Mouse (Mus musculus): ENCODE measurements around the gene Tmem232. TPM values are rescaled to one million over a fixed set of nuclear protein-coding genes. Genes with fewer than 3 reads are reported as not detected.

Gene Tmem232
- polyA plus RNA-seq (2012), result not detected in 2 replicates

DNA sequence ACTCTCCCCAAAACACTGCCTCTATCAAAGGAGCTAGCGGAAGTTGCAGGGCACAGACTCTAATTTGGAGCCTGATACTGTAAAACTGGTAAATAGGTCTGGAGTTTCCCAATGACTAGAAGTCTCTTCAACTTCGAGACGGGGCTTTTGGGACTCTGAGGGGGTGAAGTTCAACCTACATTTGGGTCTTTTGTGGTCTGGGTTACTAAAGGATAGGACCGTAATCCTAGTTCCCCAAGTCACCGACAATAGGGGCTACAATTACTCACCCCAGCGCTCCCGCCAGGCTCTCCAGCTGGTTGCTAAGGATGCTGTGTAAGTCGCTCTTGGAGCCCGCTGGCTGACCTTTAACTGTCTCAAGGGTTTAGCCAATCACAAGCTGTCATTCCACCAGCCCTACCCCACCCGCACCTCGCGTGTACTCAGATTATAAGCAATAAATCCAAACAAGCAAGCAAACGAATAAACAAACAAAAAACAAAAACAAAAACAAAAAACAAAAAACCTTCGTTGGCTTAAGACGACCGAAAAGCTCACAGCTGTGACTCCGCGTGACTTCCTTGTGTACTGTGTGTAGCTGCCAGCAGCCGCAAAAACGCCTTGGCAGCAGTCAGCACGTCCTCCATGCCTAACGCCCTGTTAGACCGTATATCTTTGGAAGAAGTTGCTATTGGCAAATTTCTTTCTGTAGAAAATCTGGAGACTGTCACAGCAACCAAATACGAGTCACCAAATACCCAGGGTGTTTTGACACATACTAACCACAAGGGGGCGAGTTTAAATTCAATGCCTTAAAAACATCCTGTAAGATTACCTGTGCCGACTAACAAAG, at the start of gene Tmem232:
TSS of gene Tmem232 (minus strand) at position 342 of the 832 bp plus-strand sequence.
- Histone ChIP-seq H3K4me1 (ENCODE audit: control insufficient read depth) (peaks cover 7% of the 10 kb centered on the region), H3K9me3 (ENCODE audit: control insufficient read depth, low read length) (no peaks in the 10 kb centered on the region), H3K4me3 (replicated peaks) (no peak within 1 kb of the TSS), H3K27me3 (ENCODE audit: control insufficient read depth) (peaks cover 10% of the 10 kb centered on the region), H3K36me3 (ENCODE audit: control insufficient read depth) (no peaks in the 10 kb centered on the region)
- TF ChIP-seq GATA1 (IDR thresholded peaks at IDR 0.05; ENCODE audit: low read length) (no peak), TAL1 (IDR thresholded peaks at IDR 0.05; ENCODE audit: low read length) (no peak)

- Histone ChIP-seq H3K9me3 (ENCODE audit: control insufficient read depth, low read length) (no peaks in the 10 kb centered on the region), H3K4me1 (ENCODE audit: control insufficient read depth) (no peaks in the 10 kb centered on the region), H3K4me3 (replicated peaks) (no peak overlapping the region), H3K36me3 (ENCODE audit: control insufficient read depth) (peaks cover 63% of the 10 kb centered on the region), H3K27me3 (ENCODE audit: control insufficient read depth) (no peaks in the 10 kb centered on the region)
- TF ChIP-seq GATA1 (IDR thresholded peaks at IDR 0.05; ENCODE audit: low read length), result no peak
- TF ChIP-seq TAL1 (IDR thresholded peaks at IDR 0.05; ENCODE audit: low read length), result no peak
These were observed 46.3 kb upstream of the Tmem232 start for GRCm38 (mm10) chr17:65586892-65587291.

- H3K36me3 ChIP-seq (ENCODE audit: control insufficient read depth), result peaks cover 60% of the 10 kb centered on the region
These were observed 40.9 kb upstream of the Tmem232 start for GRCm38 (mm10) chr17:65581440-65581839.

DNA sequence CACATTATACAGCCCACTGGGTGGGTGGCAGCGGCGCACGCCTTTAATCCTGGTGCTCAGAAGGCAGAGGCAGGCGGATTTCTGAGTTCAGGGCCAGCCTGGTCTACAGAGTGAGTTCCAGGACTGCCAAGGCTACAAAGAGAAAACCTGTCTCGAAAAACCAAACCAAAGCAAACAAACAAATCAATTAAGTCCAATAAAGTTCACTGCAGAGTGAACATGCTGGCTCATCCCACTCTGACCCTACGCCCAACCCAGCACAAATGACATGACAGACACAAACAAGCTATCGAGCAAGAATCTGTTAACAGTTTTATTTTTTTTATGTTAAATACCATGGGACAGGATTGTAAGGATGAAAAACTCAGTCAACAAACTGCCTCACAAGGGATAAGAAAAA, 39.2 kb upstream of the Tmem232 start:
- Histone ChIP-seq H3K4me1 (ENCODE audit: control insufficient read depth) (no peaks in the 10 kb centered on the region), H3K4me3 (replicated peaks) (no peak overlapping the region), H3K36me3 (ENCODE audit: control insufficient read depth) (peaks cover 51% of the 10 kb centered on the region), H3K27me3 (ENCODE audit: control insufficient read depth) (no peaks in the 10 kb centered on the region), H3K9me3 (ENCODE audit: control insufficient read depth, low read length) (no peaks in the 10 kb centered on the region)
- TF ChIP-seq GATA1 (IDR thresholded peaks at IDR 0.05; ENCODE audit: low read length) (no peak), TAL1 (IDR thresholded peaks at IDR 0.05; ENCODE audit: low read length) (no peak)

More at GRCm38 (mm10) chr17:65581440-65581839, 40.9 kb upstream of the Tmem232 start:
- no peak for TF ChIP-seq GATA1 (IDR thresholded peaks at IDR 0.05; ENCODE audit: low read length)
- Histone ChIP-seq H3K27me3 (ENCODE audit: control insufficient read depth) (no peaks in the 10 kb centered on the region), H3K4me1 (ENCODE audit: control insufficient read depth) (no peaks in the 10 kb centered on the region), H3K4me3 (replicated peaks) (no peak overlapping the region), H3K9me3 (ENCODE audit: control insufficient read depth, low read length) (no peaks in the 10 kb centered on the region)

- Histone ChIP-seq H3K4me3 (replicated peaks) (no peak overlapping the region), H3K36me3 (ENCODE audit: control insufficient read depth) (peaks cover 21% of the 10 kb centered on the region), H3K27me3 (ENCODE audit: control insufficient read depth) (no peaks in the 10 kb centered on the region), H3K9me3 (ENCODE audit: control insufficient read depth, low read length) (no peaks in the 10 kb centered on the region), H3K4me1 (ENCODE audit: control insufficient read depth) (peaks cover 6% of the 10 kb centered on the region)
- TF ChIP-seq TAL1 (IDR thresholded peaks at IDR 0.05; ENCODE audit: low read length) (no peak), GATA1 (IDR thresholded peaks at IDR 0.05; ENCODE audit: low read length) (no peak)
These were observed 34.8 kb upstream of the Tmem232 start for GRCm38 (mm10) chr17:65575339-65575738.

GRCm38 (mm10) chr17:65574850-65575249, 34.3 kb upstream of the Tmem232 start:
- H3K27me3 ChIP-seq (ENCODE audit: control insufficient read depth), result no peaks in the 10 kb centered on the region
- H3K9me3 ChIP-seq (ENCODE audit: control insufficient read depth, low read length), result no peaks in the 10 kb centered on the region
- H3K4me3 ChIP-seq (replicated peaks), result no peak overlapping the region
- peaks cover 16% of the 10 kb centered on the region for H3K36me3 ChIP-seq (ENCODE audit: control insufficient read depth)
- peaks cover 6% of the 10 kb centered on the region for H3K4me1 ChIP-seq (ENCODE audit: control insufficient read depth)
- no peak for TF ChIP-seq GATA1 (IDR thresholded peaks at IDR 0.05; ENCODE audit: low read length)

DNA sequence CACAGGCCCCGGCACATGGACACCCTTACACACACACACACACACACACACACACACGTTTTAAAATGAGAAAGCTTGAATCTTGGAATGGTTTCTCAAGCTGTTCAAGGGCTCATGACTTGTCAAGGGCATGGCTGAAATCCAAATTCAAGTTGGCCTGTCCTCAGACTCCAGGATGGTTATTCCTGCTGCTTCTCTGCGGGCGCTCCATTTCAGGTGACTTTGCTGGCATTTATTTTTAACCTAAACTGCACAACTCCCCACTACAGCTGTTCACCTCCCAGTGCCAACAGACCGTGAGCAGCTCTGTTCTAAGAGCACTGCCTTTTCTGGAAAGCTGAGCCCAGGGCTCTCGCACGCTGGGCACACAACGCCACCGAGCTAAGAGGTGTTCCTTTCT, 31.3 kb upstream of the Tmem232 start:
- TF ChIP-seq TAL1 (IDR thresholded peaks at IDR 0.05; ENCODE audit: low read length), result no peak
- no peak for TF ChIP-seq GATA1 (IDR thresholded peaks at IDR 0.05; ENCODE audit: low read length)
- Histone ChIP-seq H3K27me3 (ENCODE audit: control insufficient read depth) (no peaks in the 10 kb centered on the region), H3K36me3 (ENCODE audit: control insufficient read depth) (no peaks in the 10 kb centered on the region), H3K4me1 (ENCODE audit: control insufficient read depth) (peaks cover 6% of the 10 kb centered on the region), H3K9me3 (ENCODE audit: control insufficient read depth, low read length) (no peaks in the 10 kb centered on the region), H3K4me3 (replicated peaks) (no peak overlapping the region)

GRCm38 (mm10) chr17:65571466-65571865, 30.9 kb upstream of the Tmem232 start:
- Histone ChIP-seq H3K9me3 (ENCODE audit: control insufficient read depth, low read length) (no peaks in the 10 kb centered on the region), H3K4me3 (replicated peaks) (no peak overlapping the region), H3K4me1 (ENCODE audit: control insufficient read depth) (peaks cover 6% of the 10 kb centered on the region), H3K36me3 (ENCODE audit: control insufficient read depth) (no peaks in the 10 kb centered on the region), H3K27me3 (ENCODE audit: control insufficient read depth) (no peaks in the 10 kb centered on the region)
- TF ChIP-seq TAL1 (IDR thresholded peaks at IDR 0.05; ENCODE audit: low read length) (no peak), GATA1 (IDR thresholded peaks at IDR 0.05; ENCODE audit: low read length) (no peak)

- no peaks in the 10 kb centered on the region for H3K27me3 ChIP-seq (ENCODE audit: control insufficient read depth)
- peaks cover 2% of the 10 kb centered on the region; the same call in 1 of the 2 replicates for H3K4me1 ChIP-seq (ENCODE audit: control insufficient read depth)
- no peaks in the 10 kb centered on the region for H3K9me3 ChIP-seq (ENCODE audit: control insufficient read depth, low read length)
- TF ChIP-seq TAL1 (IDR thresholded peaks at IDR 0.05; ENCODE audit: low read length) (no peak), GATA1 (IDR thresholded peaks at IDR 0.05; ENCODE audit: low read length) (no peak)
- H3K36me3 ChIP-seq (ENCODE audit: control insufficient read depth), result no peaks in the 10 kb centered on the region
- no peak overlapping the region for H3K4me3 ChIP-seq (replicated peaks)
These were observed 23.6 kb upstream of the Tmem232 start for GRCm38 (mm10) chr17:65564189-65564588.

Data from erythroblast, embryonic 14.5 days (primary cell).